Comparison of ENCODE assay signal across 16 mouse cellular contexts in genomic region chr8:87894287-87894686, GRCm38 (mm10).
A peak's percentile ranks its signal among the peaks of the same experiment; 100 is the strongest.
DNase-seq lines count a peak whose midpoint lies in the region; ATAC-seq and TF ChIP-seq lines count a peak whose summit lies in the region.
"Had no signal": no experiment of that assay in that cellular context is flagged by ENCODE, and none has a peak within 500 bp of the region (broad histone marks: within the 10 kb centered on the region; RNA-seq: fewer than 3 reads in every experiment).

No protein-coding gene starts in this region.

- H3K36me3 ChIP-seq in kidney, embryonic 15.5 days, result no peaks in the 10 kb centered on the region
- no peaks in the 10 kb centered on the region for H3K36me3 ChIP-seq in lung, postnatal 0 days (ENCODE audit: insufficient read depth, low read length)

- 42% methylated on average over 8 of the region's 8 CpGs for WGBS in kidney, embryonic 15.5 days
- WGBS in lung, postnatal 0 days, result 33% methylated on average over 8 of the region's 8 CpGs

- peak; percentile 49 for DNase-seq in adrenal gland, adult 2 months
- no peak for DNase-seq in adrenal gland, adult 8-10 months
- DNase-seq in kidney, postnatal 14 days, result no peak
- DNase-seq in adrenal gland, postnatal 14 days, result peak; percentile 41
- DNase-seq in lung, postnatal 0 days (ENCODE audit: low spot score), result peak; percentile 47
- no peak for DNase-seq in cerebellum, adult 8-10 months
- DNase-seq in kidney, adult 18-20 months, result no peak
- DNase-seq: cerebellum, postnatal 36 days; forebrain, postnatal 0 days; gastrocnemius, postnatal 10 days; heart, postnatal 36 days; right cerebral cortex, postnatal 25 days; thymus, postnatal 25 days had no signal

- TF ChIP-seq EP300 in lung, postnatal 0 days (IDR thresholded peaks at IDR 0.05), result no peak

- H3K4me3 ChIP-seq in kidney, embryonic 15.5 days (replicated peaks), result no peak overlapping the region
- no peak overlapping the region for H3K4me3 ChIP-seq in lung, postnatal 0 days (ENCODE audit: low read depth, low read length)

- peaks cover 67% of the 10 kb centered on the region for H3K4me1 ChIP-seq in kidney, embryonic 15.5 days
- H3K4me1 ChIP-seq in lung, postnatal 0 days (ENCODE audit: insufficient read depth, low read depth, low read length), result no peaks in the 10 kb centered on the region; the same call in 1 of the 2 replicates

- H3K9ac ChIP-seq in kidney, embryonic 15.5 days, result no peak overlapping the region
- H3K9ac ChIP-seq in lung, postnatal 0 days (replicated peaks; ENCODE audit: low read depth), result no peak overlapping the region
- H3K9ac ChIP-seq: forebrain, postnatal 0 days had no signal

- no peaks in the 10 kb centered on the region for H3K9me3 ChIP-seq in kidney, embryonic 15.5 days (replicated peaks)
- no peaks in the 10 kb centered on the region for H3K9me3 ChIP-seq in lung, postnatal 0 days (ENCODE audit: low read length)

- no peak for ATAC-seq in kidney, embryonic 15.5 days (replicated peaks; ENCODE audit: low FRiP score)
- ATAC-seq in lung, postnatal 0 days, result peak; percentile 50
- ATAC-seq: forebrain, postnatal 0 days; intestine, embryonic 16.5 days; Patski had no signal

- no peak for TF ChIP-seq CTCF in lung, postnatal 0 days (IDR thresholded peaks at IDR 0.05)

- peak overlapping the region; percentile 73; the same call in 1 of the 2 replicates for H3K27ac ChIP-seq in kidney, embryonic 15.5 days
- no peak overlapping the region for H3K27ac ChIP-seq in lung, postnatal 0 days (ENCODE audit: low read length)

- no peak overlapping the region for H3K4me2 ChIP-seq in kidney, embryonic 15.5 days
- no peak overlapping the region for H3K4me2 ChIP-seq in lung, postnatal 0 days (replicated peaks; ENCODE audit: low read depth, low read length)

- H3K27me3 ChIP-seq in kidney, embryonic 15.5 days, result no peaks in the 10 kb centered on the region
- H3K27me3 ChIP-seq in lung, postnatal 0 days (replicated peaks; ENCODE audit: insufficient read depth, low read length), result no peaks in the 10 kb centered on the region

Comparison
In these comparisons a context has a peak if more than half of its experiments do, and no peak if none do; other contexts are left out.
1. DNase-seq: peak in adrenal gland, adult 2 months (single experiment), adrenal gland, postnatal 14 days (single experiment) and lung, postnatal 0 days (single experiment); none in adrenal gland, adult 8-10 months (single experiment), kidney, postnatal 14 days (single experiment), cerebellum, adult 8-10 months (single experiment) and kidney, adult 18-20 months (single experiment).